Mouse (Mus musculus): ENCODE data around the gene Cul9. TPM values are rescaled to one million over a fixed set of nuclear protein-coding genes. Genes with fewer than 3 reads are reported as not detected.

Cul9 gene
- total RNA-seq, 2 experiments from 2014 or later: 9.5 to 11.9 TPM

- intact Hi-C loops (cut with DNase I; ENCODE audit: low total_unique reads): no loop called here
- no peak for DNase-seq
Observed at GRCm38 (mm10) chr17:46462226-46462625, 84.0 kb downstream of the Cul9 start.

DNA sequence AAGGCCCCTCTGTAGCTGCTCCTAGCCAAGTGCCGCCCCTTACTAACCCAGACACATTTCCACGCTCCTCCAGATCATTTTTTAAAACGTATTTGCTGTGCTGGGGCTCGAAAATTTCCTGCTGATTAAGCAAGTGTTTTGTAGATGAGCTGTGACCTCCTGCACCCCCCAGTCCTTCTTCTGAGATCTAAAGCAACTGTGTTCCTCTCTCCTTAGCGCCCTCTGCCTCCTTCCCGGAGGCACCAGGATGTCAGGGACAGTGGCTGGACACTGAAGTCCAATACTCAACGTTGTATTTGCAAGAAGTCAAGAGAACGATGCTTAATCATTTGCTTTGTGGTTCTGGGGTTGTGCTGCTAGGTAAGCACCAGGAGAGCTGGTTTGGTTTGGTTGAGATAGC is 84.8 kb downstream of the Cul9 start:
- no peak for DNase-seq
- intact Hi-C loops (cut with DNase I; ENCODE audit: low total_unique reads): no loop called here

GRCm38 (mm10) chr17:46460673-46461072 is 85.5 kb downstream of the Cul9 start:
- no peak for DNase-seq
- intact Hi-C loops (cut with DNase I; ENCODE audit: low total_unique reads): no loop called here

DNA sequence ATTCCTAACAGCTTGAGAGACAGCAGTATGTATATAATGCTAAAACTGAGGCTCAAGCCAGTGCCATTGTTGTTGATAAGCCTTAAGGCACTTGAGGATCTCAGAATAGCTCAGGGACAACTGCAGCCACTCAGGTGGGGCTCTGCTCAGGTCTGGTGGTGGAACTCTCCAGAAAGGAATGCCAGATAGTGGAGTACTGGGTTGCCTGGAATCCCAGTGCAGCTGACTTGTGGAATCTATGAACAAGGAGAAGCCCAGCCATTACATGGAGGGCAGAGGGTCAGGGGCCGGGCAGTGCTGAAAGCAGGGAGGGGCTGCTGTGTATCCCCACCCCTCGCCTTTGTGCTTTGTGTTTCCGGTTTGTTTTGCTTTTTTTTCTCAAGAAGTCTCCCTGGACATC is 87.7 kb downstream of the Cul9 start:
- intact Hi-C loops (cut with DNase I; ENCODE audit: low total_unique reads): no loop called here
- no peak for DNase-seq

DNA sequence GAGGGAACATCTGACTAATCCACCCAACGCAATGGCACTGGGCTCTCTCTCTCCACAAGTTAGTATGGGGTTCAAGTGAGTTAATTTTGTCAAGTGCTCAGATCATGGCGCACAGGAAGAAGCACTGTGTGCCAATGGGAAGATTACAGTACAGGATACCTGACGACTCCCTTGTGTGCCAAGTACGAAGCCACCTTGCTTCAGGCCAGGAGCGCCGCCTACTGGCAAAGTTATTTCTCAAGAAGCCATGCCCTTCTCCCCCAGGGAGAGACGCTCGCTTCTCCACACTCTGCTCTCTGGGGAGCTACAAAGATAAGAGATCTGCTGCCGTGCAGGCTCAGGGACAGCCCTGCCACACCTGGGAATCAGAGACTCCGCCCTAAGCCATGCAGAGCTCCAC is 88.4 kb downstream of the Cul9 start:
- DNase-seq: peak; percentile 59
- intact Hi-C loops (cut with DNase I; ENCODE audit: low total_unique reads): no loop called here

GRCm38 (mm10) chr17:46455110-46455691 is 91.0 kb downstream of the Cul9 start:
- peak; percentile 29 for DNase-seq
- intact Hi-C loops (cut with DNase I; ENCODE audit: low total_unique reads): no loop called here

- intact Hi-C loops (cut with DNase I; ENCODE audit: low total_unique reads): no loop called here
- no peak for DNase-seq
Observed at GRCm38 (mm10) chr17:46454539-46454938, 91.6 kb downstream of the Cul9 start.

GRCm38 (mm10) chr17:46453970-46454411 is 92.2 kb downstream of the Cul9 start:
- no peak for DNase-seq
- intact Hi-C loops (cut with DNase I; ENCODE audit: low total_unique reads): no loop called here

GRCm38 (mm10) chr17:46453302-46453948 is 92.8 kb downstream of the Cul9 start:
- DNase-seq: no peak
- intact Hi-C loops (cut with DNase I; ENCODE audit: low total_unique reads): no loop called here

DNA sequence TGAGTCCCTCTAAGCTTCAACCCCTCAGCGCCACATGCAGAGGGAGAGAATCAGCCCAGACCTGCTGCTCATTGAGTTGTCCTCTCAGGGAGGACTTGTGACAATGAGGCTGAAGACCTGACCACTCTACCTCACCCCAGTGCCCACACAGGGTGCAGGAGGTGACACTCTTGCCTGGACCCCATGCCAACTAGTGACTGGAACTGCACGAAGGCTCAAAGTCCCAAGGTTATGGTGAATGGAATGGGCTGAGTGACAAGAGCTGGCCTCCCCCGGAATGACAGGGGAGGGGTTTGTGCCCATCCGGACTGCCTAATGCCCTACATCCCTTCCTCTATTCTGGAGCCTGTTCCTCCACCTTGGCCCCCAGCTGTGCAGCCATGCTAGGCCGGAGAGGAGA is 93.5 kb downstream of the Cul9 start:
- intact Hi-C loops (cut with DNase I; ENCODE audit: low total_unique reads): no loop called here
- DNase-seq: no peak

Small RNA genes lying within 50 kb of the gene (microRNA-seq; reads per million reads assigned to microRNA genes)
- gene Mir6976: 0 to 0.96 reads per million in 2 experiments

Other genes with a start within 250 kb of the Cul9 start
- under 1 TPM; 0.35 to 0.59 TPM for gene Dlk2, start 249.0 kb downstream of the Cul9 start, total RNA-seq (2021)
- 1 to 10 TPM; 2.3 to 2.8 TPM for gene Abcc10, start 218.0 kb downstream of the Cul9 start, total RNA-seq (2021)
- 10 to 100 TPM; 12.8 to 13.6 TPM for gene Zfp318, start 162.7 kb downstream of the Cul9 start, total RNA-seq (2021)
- gene Crip3, start 117.5 kb downstream of the Cul9 start, total RNA-seq (2021): 1 to 10 TPM in 1 of 2 experiments, under 1 TPM in 1; 0.78 to 1.7 TPM
- not detected for gene Slc22a7, start 107.9 kb downstream of the Cul9 start, total RNA-seq (2021)
- 1 to 10 TPM; 3.3 to 4.6 TPM for gene Ttbk1, start 58.7 kb downstream of the Cul9 start, total RNA-seq (2021)
- gene Dnph1, start 49.7 kb downstream of the Cul9 start, total RNA-seq (2021): 1 to 10 TPM; 4.8 to 6.3 TPM
- gene Srf, start 9.8 kb upstream of the Cul9 start, total RNA-seq (2021): 10 to 100 TPM; 48.7 to 66.2 TPM
- 1 to 10 TPM; 5.8 to 7.2 TPM for gene Ptk7, start 83.1 kb upstream of the Cul9 start, total RNA-seq (2021)
- gene Klc4, start 99.6 kb upstream of the Cul9 start, total RNA-seq (2021): 10 to 100 TPM; 13.7 to 14.9 TPM
- 100 to 1,000 TPM; 102 to 107 TPM for gene Mrpl2, start 99.8 kb upstream of the Cul9 start, total RNA-seq (2021)
- gene Cul7, start 103.9 kb upstream of the Cul9 start, total RNA-seq (2021): 10 to 100 TPM; 20.1 to 25.5 TPM
- gene Rrp36, start 128.0 kb upstream of the Cul9 start, total RNA-seq (2021): 10 to 100 TPM in 1 of 2 experiments, 1 to 10 TPM in 1; 9.5 to 11.8 TPM
- gene Mea1, start 132.4 kb upstream of the Cul9 start, total RNA-seq (2021): 10 to 100 TPM; 46.2 to 57.6 TPM
- gene Klhdc3, start 134.5 kb upstream of the Cul9 start, total RNA-seq (2021): 100 to 1,000 TPM; 150 to 154 TPM
- 10 to 100 TPM; 26.9 to 29.1 TPM for gene Ppp2r5d, start 158.7 kb upstream of the Cul9 start, total RNA-seq (2021)
- 10 to 100 TPM; 10.1 to 11.2 TPM for gene Pex6, start 165.1 kb upstream of the Cul9 start, total RNA-seq (2021)
- gene Gnmt, start 182.8 kb upstream of the Cul9 start, total RNA-seq (2021): under 1 TPM; 0.41 to 0.75 TPM
- 10 to 100 TPM; 11.3 to 16.5 TPM for gene Cnpy3, start 205.8 kb upstream of the Cul9 start, total RNA-seq (2021)
- not detected for gene Ptcra, start 217.3 kb upstream of the Cul9 start, total RNA-seq (2021)
- 10 to 100 TPM; 37.8 to 40.2 TPM for gene 2310039H08Rik, start 226.2 kb upstream of the Cul9 start, total RNA-seq (2021)
- gene Rpl7l1, start 236.3 kb upstream of the Cul9 start, total RNA-seq (2021): 10 to 100 TPM; 54.3 to 57.3 TPM